Mouse (Mus musculus): ENCODE data around the gene Ppfia3. TPM values are rescaled to one million over a fixed set of nuclear protein-coding genes. Genes with fewer than 3 reads are reported as not detected.

The Ppfia3 gene
- total and polyA plus RNA-seq, 2 experiments from 2014 or later, result 25.5 to 107 TPM

DNA sequence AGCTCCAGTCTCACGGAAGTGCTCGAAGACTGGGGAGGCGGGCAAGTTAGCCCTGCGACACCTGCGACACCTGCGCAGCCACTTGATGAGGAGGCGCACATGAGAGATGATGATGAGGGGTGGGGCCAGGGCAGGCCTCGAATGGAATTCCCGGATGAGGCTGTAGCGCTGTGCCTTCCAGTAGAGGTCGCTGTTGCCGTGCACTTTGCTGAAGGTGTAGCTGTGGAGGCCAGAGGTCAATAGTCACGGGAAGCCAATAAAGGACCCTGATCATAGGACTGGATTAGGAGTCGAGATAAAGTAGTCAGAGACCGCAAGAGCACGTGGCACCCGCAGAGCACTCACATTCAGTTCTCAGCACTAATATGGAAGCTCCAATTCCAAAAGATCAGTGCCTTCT is 61.5 kb downstream of the Ppfia3 start:
- H3K9ac ChIP-seq (replicated peaks; ENCODE audit: low read length), result no peak overlapping the region
- ATAC-seq, result peak; percentile 52
- 11% methylated on average over 17 of the region's 17 CpGs for WGBS
- peak; percentile 83 for DNase-seq (ENCODE audit: low spot score)
- peak overlapping the region; percentile 41 for H3K4me2 ChIP-seq (ENCODE audit: low read depth, low read length)
- no peaks in the 10 kb centered on the region for H3K27me3 ChIP-seq (ENCODE audit: insufficient read depth, low read length)
- no peak overlapping the region for H3K27ac ChIP-seq
- peak overlapping the region; percentile 14; the same call in 1 of the 2 replicates for H3K4me3 ChIP-seq (ENCODE audit: low read length)
- 0 out of 2 replicates have a peak, but pooled peaks cover 5% of the 10 kb centered on the region for H3K36me3 ChIP-seq (ENCODE audit: insufficient read depth, low read length)
- H3K9me3 ChIP-seq (ENCODE audit: low read length), result no peaks in the 10 kb centered on the region
- peak; percentile 92 for TF ChIP-seq CTCF (IDR thresholded peaks at IDR 0.05; ENCODE audit: low read depth)
- H3K4me1 ChIP-seq (ENCODE audit: insufficient read depth, low read length), result no peaks in the 10 kb centered on the region; the same call in 1 of the 2 replicates

DNA sequence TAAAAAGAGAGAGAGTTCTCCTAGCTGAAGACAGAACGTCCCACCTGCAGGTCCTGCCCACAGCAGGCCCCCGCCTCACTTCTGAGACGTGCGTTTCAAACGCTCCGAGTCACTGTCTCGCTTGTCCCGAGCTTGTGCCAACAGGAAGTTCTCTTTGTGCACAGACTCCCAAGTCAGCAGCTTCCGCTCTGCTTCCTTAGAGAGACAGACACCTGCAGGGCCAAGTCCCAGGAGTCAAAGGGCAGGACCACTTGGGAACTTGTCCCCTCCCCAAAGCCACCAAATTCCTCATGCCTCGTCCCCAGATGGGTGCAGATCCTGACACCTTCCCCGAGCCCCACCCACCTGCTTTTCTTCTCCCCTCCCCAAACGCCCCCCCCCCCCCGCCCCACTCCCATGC is 62.0 kb downstream of the Ppfia3 start:
- Histone ChIP-seq H3K4me2 (ENCODE audit: low read depth, low read length) (peak overlapping the region; percentile 41), H3K4me1 (ENCODE audit: insufficient read depth, low read length) (no peaks in the 10 kb centered on the region; the same call in 1 of the 2 replicates), H3K4me3 (ENCODE audit: low read length) (peak overlapping the region; percentile 14; the same call in 1 of the 2 replicates), H3K27ac (no peak overlapping the region), H3K27me3 (ENCODE audit: insufficient read depth, low read length) (no peaks in the 10 kb centered on the region), H3K9ac (replicated peaks; ENCODE audit: low read length) (peak overlapping the region; percentile 24), H3K36me3 (ENCODE audit: insufficient read depth, low read length) (0 out of 2 replicates have a peak, but pooled peaks cover 5% of the 10 kb centered on the region), H3K9me3 (ENCODE audit: low read length) (no peaks in the 10 kb centered on the region)
- ATAC-seq (peak; percentile 18; the same call in 1 of the 2 replicates), DNase-seq (ENCODE audit: low spot score) (no peak)
- 20% methylated on average over 11 of the region's 13 CpGs for WGBS
- no peak for TF ChIP-seq CTCF (IDR thresholded peaks at IDR 0.05; ENCODE audit: low read depth)

DNA sequence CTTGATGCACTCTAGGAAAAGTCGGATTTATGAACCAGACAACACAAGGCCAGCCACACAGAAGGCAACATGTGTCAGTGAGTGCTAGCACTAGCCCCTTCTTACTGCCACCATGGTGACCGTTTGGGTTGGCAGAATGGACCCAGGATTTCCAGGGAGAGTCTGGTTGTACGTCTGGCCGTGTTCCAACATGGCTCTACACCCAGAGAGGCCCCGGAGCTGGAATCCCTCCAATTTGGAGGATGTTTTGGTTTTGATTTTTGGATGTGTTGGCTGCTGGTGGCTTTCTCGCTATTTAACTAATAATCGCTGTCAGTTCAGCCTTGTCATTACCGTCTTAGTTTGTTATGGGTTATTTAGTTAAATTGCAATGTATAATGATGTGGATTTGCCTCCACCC is 64.2 kb downstream of the Ppfia3 start:
- Histone ChIP-seq H3K4me3 (ENCODE audit: low read length) (no peak overlapping the region), H3K9me3 (ENCODE audit: low read length) (no peaks in the 10 kb centered on the region), H3K4me2 (ENCODE audit: low read depth, low read length) (no peak overlapping the region), H3K27ac (no peak overlapping the region), H3K4me1 (ENCODE audit: insufficient read depth, low read length) (no peaks in the 10 kb centered on the region; the same call in 1 of the 2 replicates), H3K36me3 (ENCODE audit: insufficient read depth, low read length) (no peaks in the 10 kb centered on the region), H3K9ac (replicated peaks; ENCODE audit: low read length) (no peak overlapping the region), H3K27me3 (ENCODE audit: insufficient read depth, low read length) (no peaks in the 10 kb centered on the region)
- WGBS, result 36% methylated on average over 8 of the region's 8 CpGs
- ATAC-seq, result no peak
- peak; percentile 80 for DNase-seq (ENCODE audit: low spot score)
- no peak for TF ChIP-seq CTCF (IDR thresholded peaks at IDR 0.05; ENCODE audit: low read depth)

DNA sequence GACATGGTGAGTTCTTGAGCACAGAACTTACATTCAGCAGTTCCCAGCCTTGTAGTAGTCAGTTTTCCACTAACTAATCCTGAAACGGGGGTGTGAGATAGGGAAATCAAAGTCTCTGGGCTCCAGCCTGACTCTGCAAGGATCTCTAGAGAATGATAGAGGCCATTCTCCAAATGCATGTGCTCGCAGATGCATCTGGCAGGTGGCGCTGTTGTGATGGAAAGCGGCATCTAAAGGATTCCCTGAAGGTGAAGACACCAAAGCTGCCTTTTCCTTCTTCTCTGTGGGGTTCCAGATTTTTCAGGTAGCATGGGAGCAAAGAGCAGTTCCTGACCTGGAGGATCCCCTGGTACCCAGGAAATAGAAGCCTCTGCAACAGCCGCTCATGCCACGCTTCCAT is 66.5 kb downstream of the Ppfia3 start:
- ATAC-seq, result no peak
- Histone ChIP-seq H3K4me3 (ENCODE audit: low read length) (no peak overlapping the region), H3K9ac (replicated peaks; ENCODE audit: low read length) (0 out of 2 replicates have a peak overlapping the region, but pooled peaks have one; percentile 2), H3K9me3 (ENCODE audit: low read length) (no peaks in the 10 kb centered on the region), H3K4me1 (ENCODE audit: insufficient read depth, low read length) (no peaks in the 10 kb centered on the region; the same call in 1 of the 2 replicates), H3K27me3 (ENCODE audit: insufficient read depth, low read length) (no peaks in the 10 kb centered on the region), H3K36me3 (ENCODE audit: insufficient read depth, low read length) (no peaks in the 10 kb centered on the region), H3K4me2 (ENCODE audit: low read depth, low read length) (0 out of 2 replicates have a peak overlapping the region, but pooled peaks have one; percentile 21), H3K27ac (peak overlapping the region; percentile 15; the same call in 1 of the 2 replicates)
- peak; percentile 81 for DNase-seq (ENCODE audit: low spot score)
- peak; percentile 79 for TF ChIP-seq CTCF (IDR thresholded peaks at IDR 0.05; ENCODE audit: low read depth)
- 10% methylated on average over 6 of the region's 6 CpGs for WGBS

DNA sequence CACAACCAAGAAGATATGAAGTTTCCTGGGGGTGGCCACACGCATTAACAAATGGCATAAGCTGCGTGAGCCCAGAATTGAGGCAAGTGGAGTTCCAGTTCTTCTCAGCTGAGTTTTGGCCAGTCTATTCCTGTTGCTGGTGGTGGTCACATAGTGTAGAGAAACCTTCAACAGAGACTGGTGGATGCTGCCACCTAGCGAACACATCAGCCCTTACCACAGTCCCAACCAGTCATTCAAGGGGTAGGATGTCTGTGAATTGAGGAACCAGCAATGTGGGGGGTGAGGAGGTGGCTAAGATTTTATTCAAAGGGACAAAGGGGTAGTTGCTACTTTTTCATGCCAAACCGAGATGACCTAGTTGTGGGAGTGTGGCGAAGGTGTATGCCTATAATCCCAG is 67.1 kb downstream of the Ppfia3 start:
- Histone ChIP-seq H3K9ac (replicated peaks; ENCODE audit: low read length) (no peak overlapping the region), H3K36me3 (ENCODE audit: insufficient read depth, low read length) (no peaks in the 10 kb centered on the region), H3K4me2 (ENCODE audit: low read depth, low read length) (no peak overlapping the region), H3K9me3 (ENCODE audit: low read length) (no peaks in the 10 kb centered on the region), H3K27me3 (ENCODE audit: insufficient read depth, low read length) (no peaks in the 10 kb centered on the region), H3K4me1 (ENCODE audit: insufficient read depth, low read length) (no peaks in the 10 kb centered on the region; the same call in 1 of the 2 replicates), H3K27ac (no peak overlapping the region; the same call in 1 of the 2 replicates), H3K4me3 (ENCODE audit: low read length) (no peak overlapping the region)
- peak; percentile 87 for TF ChIP-seq CTCF (IDR thresholded peaks at IDR 0.05; ENCODE audit: low read depth)
- DNase-seq (ENCODE audit: low spot score), result peak; percentile 85
- 12% methylated on average over 5 of the region's 5 CpGs for WGBS
- ATAC-seq, result peak; percentile 90

DNA sequence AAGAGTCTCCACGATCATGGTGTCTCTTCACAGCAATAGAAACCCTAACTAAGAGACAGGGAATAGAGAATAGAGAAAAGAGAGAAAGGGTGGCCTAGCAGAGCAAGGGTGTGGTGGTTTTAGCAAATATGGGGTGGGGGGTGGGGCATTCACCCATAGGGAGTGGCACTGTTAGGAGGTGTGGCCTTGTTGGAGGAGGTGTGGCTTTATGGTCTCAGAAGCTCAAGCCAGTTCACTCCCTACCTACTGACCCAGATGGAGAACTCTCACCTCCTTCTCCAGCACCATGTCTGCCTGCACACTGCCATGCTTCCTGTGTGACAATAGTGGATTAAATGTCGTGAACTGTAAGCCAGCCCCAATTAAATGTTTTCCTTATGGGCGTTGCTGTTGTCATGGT is 69.3 kb downstream of the Ppfia3 start:
- no peak for TF ChIP-seq CTCF (IDR thresholded peaks at IDR 0.05; ENCODE audit: low read depth)
- no peak overlapping the region for H3K9ac ChIP-seq (replicated peaks; ENCODE audit: low read length)
- H3K9me3 ChIP-seq (ENCODE audit: low read length), result no peaks in the 10 kb centered on the region
- H3K4me2 ChIP-seq (ENCODE audit: low read depth, low read length), result no peak overlapping the region
- no peak for ATAC-seq
- no peaks in the 10 kb centered on the region for H3K27me3 ChIP-seq (ENCODE audit: insufficient read depth, low read length)
- DNase-seq (ENCODE audit: low spot score), result no peak
- H3K36me3 ChIP-seq (ENCODE audit: insufficient read depth, low read length), result no peaks in the 10 kb centered on the region
- no peaks in the 10 kb centered on the region; the same call in 1 of the 2 replicates for H3K4me1 ChIP-seq (ENCODE audit: insufficient read depth, low read length)
- WGBS, result 63% methylated on average over 3 of the region's 3 CpGs
- H3K4me3 ChIP-seq (ENCODE audit: low read length), result no peak overlapping the region
- H3K27ac ChIP-seq, result no peak overlapping the region

DNA sequence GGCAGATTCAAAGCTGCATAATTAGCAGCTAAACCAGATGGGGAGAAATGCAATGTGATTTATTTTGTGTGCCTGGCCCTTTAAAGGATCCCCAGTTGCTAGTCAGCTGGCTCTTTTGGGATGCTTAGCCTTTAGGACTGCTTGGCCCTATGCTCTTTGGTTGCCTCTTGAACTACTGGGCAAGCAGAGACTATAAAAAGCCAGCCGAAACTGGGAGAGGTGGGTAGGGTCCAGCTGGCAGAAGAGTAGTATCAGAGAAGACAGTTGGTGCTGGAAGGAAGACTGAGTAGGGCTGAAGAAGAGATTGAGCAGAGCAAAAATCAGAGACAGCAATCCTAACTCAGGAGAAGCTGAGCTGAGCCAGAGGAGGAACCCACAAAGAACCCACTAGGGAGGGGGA is 70.2 kb downstream of the Ppfia3 start:
- Histone ChIP-seq H3K36me3 (ENCODE audit: insufficient read depth, low read length) (no peaks in the 10 kb centered on the region), H3K27ac (no peak overlapping the region), H3K4me2 (ENCODE audit: low read depth, low read length) (no peak overlapping the region), H3K4me1 (ENCODE audit: insufficient read depth, low read length) (no peaks in the 10 kb centered on the region; the same call in 1 of the 2 replicates), H3K4me3 (ENCODE audit: low read length) (no peak overlapping the region), H3K9ac (replicated peaks; ENCODE audit: low read length) (no peak overlapping the region), H3K27me3 (ENCODE audit: insufficient read depth, low read length) (no peaks in the 10 kb centered on the region), H3K9me3 (ENCODE audit: low read length) (no peaks in the 10 kb centered on the region)
- no peak for TF ChIP-seq CTCF (IDR thresholded peaks at IDR 0.05; ENCODE audit: low read depth)
- WGBS, result 59% methylated on average over 1 of the region's 1 CpGs
- ATAC-seq, result no peak
- no peak for DNase-seq (ENCODE audit: low spot score)

Other genes starting within 250 kb of the Ppfia3 start
Only the 30 nearest of the 35 such genes appear.
- gene Pih1d1, start 212.7 kb downstream of the Ppfia3 start, total RNA-seq (2014; rRNA removed), result 119 and 124 TPM in 2 replicates
- 79.3 and 80.5 TPM in 2 replicates for gene Pih1d1, start 212.7 kb downstream of the Ppfia3 start, polyA plus RNA-seq (2015; fragmentation: Nextera tagmentation; extraction: Ambion mirVana)
- gene Aldh16a1, start 212.4 kb downstream of the Ppfia3 start, total RNA-seq (2014; rRNA removed), result 30.5 and 30.9 TPM in 2 replicates
- 19.0 and 20.6 TPM in 2 replicates for gene Aldh16a1, start 212.4 kb downstream of the Ppfia3 start, polyA plus RNA-seq (2015; fragmentation: Nextera tagmentation; extraction: Ambion mirVana)
- 9.8 and 13.5 TPM in 2 replicates for gene Slc17a7, start 203.1 kb downstream of the Ppfia3 start, total RNA-seq (2014; rRNA removed)
- gene Slc17a7, start 203.1 kb downstream of the Ppfia3 start, polyA plus RNA-seq (2015; fragmentation: Nextera tagmentation; extraction: Ambion mirVana), result 4.2 and 4.6 TPM in 2 replicates
- 0.36 TPM in 1 of 2 replicates, not detected in the other for gene Gfy, start 187.4 kb downstream of the Ppfia3 start, total RNA-seq (2014; rRNA removed)
- not detected in 2 replicates for gene Gfy, start 187.4 kb downstream of the Ppfia3 start, polyA plus RNA-seq (2015; fragmentation: Nextera tagmentation; extraction: Ambion mirVana)
- not detected in 2 replicates for gene Pth2, start 186.0 kb downstream of the Ppfia3 start, total RNA-seq (2014; rRNA removed)
- gene Pth2, start 186.0 kb downstream of the Ppfia3 start, polyA plus RNA-seq (2015; fragmentation: Nextera tagmentation; extraction: Ambion mirVana), result 1.1 and 2.1 TPM in 2 replicates
- 0.10 TPM in 1 of 2 replicates, not detected in the other for gene Ccdc155, start 162.1 kb downstream of the Ppfia3 start, total RNA-seq (2014; rRNA removed)
- 0.46 and 0.55 TPM in 2 replicates for gene Ccdc155, start 162.1 kb downstream of the Ppfia3 start, polyA plus RNA-seq (2015; fragmentation: Nextera tagmentation; extraction: Ambion mirVana)
- gene Dkkl1, start 154.9 kb downstream of the Ppfia3 start, total RNA-seq (2014; rRNA removed), result 15.7 and 18.3 TPM in 2 replicates
- 24.0 and 25.4 TPM in 2 replicates for gene Dkkl1, start 154.9 kb downstream of the Ppfia3 start, polyA plus RNA-seq (2015; fragmentation: Nextera tagmentation; extraction: Ambion mirVana)
- 58.0 and 73.6 TPM in 2 replicates for gene Tead2, start 151.3 kb downstream of the Ppfia3 start, total RNA-seq (2014; rRNA removed)
- gene Tead2, start 151.3 kb downstream of the Ppfia3 start, polyA plus RNA-seq (2015; fragmentation: Nextera tagmentation; extraction: Ambion mirVana), result 36.0 and 37.3 TPM in 2 replicates
- gene Cd37, start 127.9 kb downstream of the Ppfia3 start, total RNA-seq (2014; rRNA removed), result 0.40 and 1.0 TPM in 2 replicates
- 2.2 and 2.4 TPM in 2 replicates for gene Cd37, start 127.9 kb downstream of the Ppfia3 start, polyA plus RNA-seq (2015; fragmentation: Nextera tagmentation; extraction: Ambion mirVana)
- gene Slc6a16, start 125.9 kb downstream of the Ppfia3 start, total RNA-seq (2014; rRNA removed), result 1.3 and 1.8 TPM in 2 replicates
- 2.0 and 2.1 TPM in 2 replicates for gene Slc6a16, start 125.9 kb downstream of the Ppfia3 start, polyA plus RNA-seq (2015; fragmentation: Nextera tagmentation; extraction: Ambion mirVana)
- gene Slc6a21, start 89.5 kb downstream of the Ppfia3 start, total RNA-seq (2014; rRNA removed), result not detected in 2 replicates
- not detected in 2 replicates for gene Slc6a21, start 89.5 kb downstream of the Ppfia3 start, polyA plus RNA-seq (2015; fragmentation: Nextera tagmentation; extraction: Ambion mirVana)
- gene Trpm4, start 33.2 kb downstream of the Ppfia3 start, total RNA-seq (2014; rRNA removed), result 29.5 and 35.7 TPM in 2 replicates
- gene Trpm4, start 33.2 kb downstream of the Ppfia3 start, polyA plus RNA-seq (2015; fragmentation: Nextera tagmentation; extraction: Ambion mirVana), result 11.2 and 13.0 TPM in 2 replicates
- 0.26 and 0.72 TPM in 2 replicates for gene Hrc, start 31.7 kb downstream of the Ppfia3 start, total RNA-seq (2014; rRNA removed)
- 0.16 and 0.34 TPM in 2 replicates for gene Hrc, start 31.7 kb downstream of the Ppfia3 start, polyA plus RNA-seq (2015; fragmentation: Nextera tagmentation; extraction: Ambion mirVana)
- gene Lin7b, start 3.6 kb upstream of the Ppfia3 start, total RNA-seq (2014; rRNA removed), result 87.4 and 94.2 TPM in 2 replicates
- 69.3 and 76.1 TPM in 2 replicates for gene Lin7b, start 3.6 kb upstream of the Ppfia3 start, polyA plus RNA-seq (2015; fragmentation: Nextera tagmentation; extraction: Ambion mirVana)
- gene Snrnp70, start 28.7 kb upstream of the Ppfia3 start, total RNA-seq (2014; rRNA removed), result 228 and 240 TPM in 2 replicates
- 143 and 145 TPM in 2 replicates for gene Snrnp70, start 28.7 kb upstream of the Ppfia3 start, polyA plus RNA-seq (2015; fragmentation: Nextera tagmentation; extraction: Ambion mirVana)
- 0.52 TPM in 1 of 2 replicates, not detected in the other for gene Kcna7, start 38.6 kb upstream of the Ppfia3 start, total RNA-seq (2014; rRNA removed)
- gene Kcna7, start 38.6 kb upstream of the Ppfia3 start, polyA plus RNA-seq (2015; fragmentation: Nextera tagmentation; extraction: Ambion mirVana), result not detected in 2 replicates
- gene Ntf5, start 46.7 kb upstream of the Ppfia3 start, total RNA-seq (2014; rRNA removed), result 0.16 TPM in 1 of 2 replicates, not detected in the other
- gene Ntf5, start 46.7 kb upstream of the Ppfia3 start, polyA plus RNA-seq (2015; fragmentation: Nextera tagmentation; extraction: Ambion mirVana), result 0.14 and 0.16 TPM in 2 replicates
- gene Lhb, start 53.8 kb upstream of the Ppfia3 start, total RNA-seq (2014; rRNA removed), result 1.3 TPM in 1 of 2 replicates, not detected in the other
- gene Lhb, start 53.8 kb upstream of the Ppfia3 start, polyA plus RNA-seq (2015; fragmentation: Nextera tagmentation; extraction: Ambion mirVana), result 0.60 and 0.74 TPM in 2 replicates
- 21.1 and 22.4 TPM in 2 replicates for gene Gys1, start 67.8 kb upstream of the Ppfia3 start, total RNA-seq (2014; rRNA removed)
- 16.1 and 16.4 TPM in 2 replicates for gene Gys1, start 67.8 kb upstream of the Ppfia3 start, polyA plus RNA-seq (2015; fragmentation: Nextera tagmentation; extraction: Ambion mirVana)
- gene Ruvbl2, start 71.1 kb upstream of the Ppfia3 start, total RNA-seq (2014; rRNA removed), result 147 and 161 TPM in 2 replicates
- 82.9 and 88.9 TPM in 2 replicates for gene Ruvbl2, start 71.1 kb upstream of the Ppfia3 start, polyA plus RNA-seq (2015; fragmentation: Nextera tagmentation; extraction: Ambion mirVana)
- 2,068 and 2,255 TPM in 2 replicates for gene Ftl1, start 92.9 kb upstream of the Ppfia3 start, total RNA-seq (2014; rRNA removed)
- gene Ftl1, start 92.9 kb upstream of the Ppfia3 start, polyA plus RNA-seq (2015; fragmentation: Nextera tagmentation; extraction: Ambion mirVana), result 4,654 and 4,668 TPM in 2 replicates
- gene Bax, start 99.9 kb upstream of the Ppfia3 start, total RNA-seq (2014; rRNA removed), result 117 and 131 TPM in 2 replicates
- gene Bax, start 99.9 kb upstream of the Ppfia3 start, polyA plus RNA-seq (2015; fragmentation: Nextera tagmentation; extraction: Ambion mirVana), result 253 and 264 TPM in 2 replicates
- 0.21 TPM in 1 of 2 replicates, not detected in the other for gene Tulp2, start 114.9 kb upstream of the Ppfia3 start, total RNA-seq (2014; rRNA removed)
- 0.21 and 0.57 TPM in 2 replicates for gene Tulp2, start 114.9 kb upstream of the Ppfia3 start, polyA plus RNA-seq (2015; fragmentation: Nextera tagmentation; extraction: Ambion mirVana)
- not detected in 2 replicates for gene Gm45808, start 119.8 kb upstream of the Ppfia3 start, total RNA-seq (2014; rRNA removed)
- gene Gm45808, start 119.8 kb upstream of the Ppfia3 start, polyA plus RNA-seq (2015; fragmentation: Nextera tagmentation; extraction: Ambion mirVana), result not detected in 2 replicates
- gene Dhdh, start 121.8 kb upstream of the Ppfia3 start, total RNA-seq (2014; rRNA removed), result 4.3 and 4.7 TPM in 2 replicates
- 5.9 and 6.2 TPM in 2 replicates for gene Dhdh, start 121.8 kb upstream of the Ppfia3 start, polyA plus RNA-seq (2015; fragmentation: Nextera tagmentation; extraction: Ambion mirVana)
- gene Nucb1, start 143.4 kb upstream of the Ppfia3 start, total RNA-seq (2014; rRNA removed), result 91.6 and 93.7 TPM in 2 replicates
- gene Nucb1, start 143.4 kb upstream of the Ppfia3 start, polyA plus RNA-seq (2015; fragmentation: Nextera tagmentation; extraction: Ambion mirVana), result 133 and 144 TPM in 2 replicates
- 19.2 and 19.8 TPM in 2 replicates for gene Ppp1r15a, start 159.2 kb upstream of the Ppfia3 start, total RNA-seq (2014; rRNA removed)
- 21.6 and 25.4 TPM in 2 replicates for gene Ppp1r15a, start 159.2 kb upstream of the Ppfia3 start, polyA plus RNA-seq (2015; fragmentation: Nextera tagmentation; extraction: Ambion mirVana)
- gene Plekha4, start 159.3 kb upstream of the Ppfia3 start, total RNA-seq (2014; rRNA removed), result 2.4 and 2.8 TPM in 2 replicates
- gene Plekha4, start 159.3 kb upstream of the Ppfia3 start, polyA plus RNA-seq (2015; fragmentation: Nextera tagmentation; extraction: Ambion mirVana), result 2.1 and 2.2 TPM in 2 replicates
- 0.68 TPM in 1 of 2 replicates, not detected in the other for gene Hsd17b14, start 187.9 kb upstream of the Ppfia3 start, total RNA-seq (2014; rRNA removed)
- gene Hsd17b14, start 187.9 kb upstream of the Ppfia3 start, polyA plus RNA-seq (2015; fragmentation: Nextera tagmentation; extraction: Ambion mirVana), result 0.54 and 0.89 TPM in 2 replicates
- 11.1 and 17.8 TPM in 2 replicates for gene Bcat2, start 203.1 kb upstream of the Ppfia3 start, total RNA-seq (2014; rRNA removed)
- gene Bcat2, start 203.1 kb upstream of the Ppfia3 start, polyA plus RNA-seq (2015; fragmentation: Nextera tagmentation; extraction: Ambion mirVana), result 19.0 and 19.6 TPM in 2 replicates